Mouse (Mus musculus) thymus, postnatal 36 days (tissue): Measurements from ENCODE around the gene Cxcl10.

Experiments used
- DNase-seq, 2 experiments: peaks; one replicate each; pipeline ENCODE4 v3.0.0; 2022; ENCODE audit warnings: mixed read lengths in 2 of 2

Gene Cxcl10

GRCm38 (mm10) chr5:92348794-92349413, at the start of gene Cxcl10:
Gene Cxcl10 (minus strand): TSS chr5:92348889.
- DNase-seq: peak; percentile 49 to 51

DNA sequence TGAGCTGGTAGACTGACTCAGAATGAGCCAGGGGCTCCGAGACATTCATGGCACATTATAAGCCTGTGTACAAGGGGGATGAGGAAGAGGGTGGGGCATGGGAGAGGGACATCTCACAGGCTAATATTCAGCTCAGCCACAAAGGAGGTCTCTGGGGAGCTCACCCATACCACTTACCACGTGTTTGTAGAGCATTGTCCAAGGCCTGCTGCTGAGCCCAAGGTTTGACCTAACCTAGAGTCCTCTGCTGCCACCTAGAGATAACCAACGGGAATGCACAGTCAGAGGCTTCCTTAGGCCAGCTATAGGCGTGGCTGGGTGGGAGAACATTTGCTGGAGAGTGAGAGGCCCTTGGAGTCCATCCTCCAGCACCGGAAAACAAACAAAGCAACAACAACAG, 49.5 kb upstream of the Cxcl10 start:
- peak; percentile 52 to 69 for DNase-seq

GRCm38 (mm10) chr5:92396476-92396875, 47.8 kb upstream of the Cxcl10 start:
- DNase-seq: no peak

- DNase-seq: no peak
Observed at GRCm38 (mm10) chr5:92395764-92396163, 47.1 kb upstream of the Cxcl10 start.

- no peak for DNase-seq
Observed at GRCm38 (mm10) chr5:92393863-92394262, 45.2 kb upstream of the Cxcl10 start.

DNA sequence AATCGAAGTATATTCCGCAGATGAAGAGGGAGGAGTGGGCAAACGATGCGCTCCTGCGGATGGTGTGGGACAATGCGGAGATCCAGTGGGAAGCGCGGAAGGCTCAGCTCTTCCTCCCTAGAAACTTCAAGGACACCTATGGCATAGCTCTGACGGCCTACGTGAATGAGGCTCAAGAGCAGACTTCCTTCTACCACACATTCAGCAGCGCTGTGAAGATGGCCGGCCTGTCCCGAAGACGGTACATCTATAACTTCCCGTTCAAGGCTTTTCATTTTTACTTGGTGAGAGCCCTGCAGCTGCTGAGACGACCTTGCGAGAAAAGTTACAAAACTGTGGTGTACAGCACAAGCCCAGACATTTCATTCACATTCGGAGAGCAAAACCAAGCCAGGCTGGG, 43.9 kb upstream of the Cxcl10 start:
- no peak for DNase-seq

DNA sequence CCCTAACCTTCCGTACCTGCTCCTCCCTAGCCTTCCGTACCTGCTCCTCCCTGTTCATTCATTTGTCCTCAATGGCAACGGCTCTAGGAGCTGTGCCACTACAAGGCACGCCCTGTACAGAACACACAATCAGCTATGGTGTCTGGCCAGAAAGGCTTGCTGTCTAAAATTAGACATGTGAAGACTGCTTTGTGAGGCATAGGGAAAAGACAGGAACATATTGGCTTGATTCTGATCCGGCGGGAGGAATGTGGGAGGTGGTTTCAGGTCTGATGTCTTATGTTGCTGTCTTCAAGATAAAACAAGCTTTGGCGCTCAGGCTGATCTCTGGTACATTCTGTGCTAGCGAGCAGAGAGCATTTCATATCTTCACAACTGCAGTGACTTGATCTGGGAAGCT, 41.9 kb upstream of the Cxcl10 start:
- DNase-seq: no peak

GRCm38 (mm10) chr5:92389977-92390376, 41.3 kb upstream of the Cxcl10 start:
- no peak for DNase-seq

DNA sequence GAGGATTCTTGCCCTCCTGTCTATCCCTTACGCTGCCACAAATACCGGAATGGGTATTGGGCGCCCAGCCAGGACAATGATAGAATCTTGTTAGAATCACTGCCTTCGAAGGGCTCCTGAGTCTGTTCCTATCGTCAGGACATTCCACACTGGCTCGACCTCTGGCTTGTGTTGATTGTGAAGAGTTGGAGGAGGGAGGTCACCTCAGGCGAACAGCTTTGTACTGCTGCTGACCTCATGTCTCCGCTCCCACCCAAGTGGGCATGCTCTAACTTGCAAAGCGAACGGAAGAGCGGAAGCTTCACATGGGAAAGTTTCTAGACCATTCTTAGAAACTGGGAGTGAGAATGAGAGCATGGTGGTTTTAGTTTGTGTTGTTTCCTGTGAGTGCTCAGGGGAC, 38.7 kb upstream of the Cxcl10 start:
- no peak for DNase-seq

DNA sequence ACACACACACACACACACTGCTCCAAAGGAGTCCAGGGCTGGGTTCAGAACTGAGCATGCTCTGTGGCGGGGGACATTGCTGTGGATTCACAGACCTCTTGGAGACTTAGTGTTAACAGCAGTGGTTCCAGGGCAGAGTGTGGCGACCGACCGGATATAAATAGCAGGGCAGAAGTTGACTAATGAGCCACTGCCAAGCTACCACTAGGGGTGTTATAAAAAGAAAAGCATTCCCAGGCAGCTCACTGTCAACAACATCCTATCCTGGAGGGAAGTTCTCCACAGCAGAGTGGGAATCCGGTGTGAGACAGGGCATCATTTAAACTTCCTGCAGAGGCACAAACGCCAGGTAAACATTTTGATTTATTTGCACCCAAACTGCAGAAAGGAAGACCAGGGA, 38.0 kb upstream of the Cxcl10 start:
- no peak for DNase-seq

DNA sequence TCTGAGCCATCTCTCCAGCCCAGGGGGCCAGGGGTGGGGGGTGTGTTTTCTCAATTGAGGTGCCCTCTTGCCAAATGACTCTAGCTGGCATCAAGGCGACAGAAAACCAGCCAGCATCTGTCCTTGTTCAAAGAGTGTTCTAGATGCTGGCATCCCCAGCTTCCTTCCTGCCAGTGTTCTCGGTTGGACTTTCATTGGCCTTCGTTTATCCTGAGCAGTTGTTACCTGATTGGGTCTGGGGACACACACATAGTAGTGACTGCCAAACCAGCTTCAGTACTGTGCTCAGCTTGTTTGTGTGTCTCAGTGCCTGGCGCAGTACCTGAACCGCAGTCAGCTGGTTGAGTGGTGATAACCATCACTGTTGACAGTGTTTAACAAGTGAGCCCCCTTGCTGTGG, 37.4 kb upstream of the Cxcl10 start:
- DNase-seq: no peak

- DNase-seq: peak; percentile 33 to 40
Observed at GRCm38 (mm10) chr5:92384855-92385254, 36.2 kb upstream of the Cxcl10 start.

DNA sequence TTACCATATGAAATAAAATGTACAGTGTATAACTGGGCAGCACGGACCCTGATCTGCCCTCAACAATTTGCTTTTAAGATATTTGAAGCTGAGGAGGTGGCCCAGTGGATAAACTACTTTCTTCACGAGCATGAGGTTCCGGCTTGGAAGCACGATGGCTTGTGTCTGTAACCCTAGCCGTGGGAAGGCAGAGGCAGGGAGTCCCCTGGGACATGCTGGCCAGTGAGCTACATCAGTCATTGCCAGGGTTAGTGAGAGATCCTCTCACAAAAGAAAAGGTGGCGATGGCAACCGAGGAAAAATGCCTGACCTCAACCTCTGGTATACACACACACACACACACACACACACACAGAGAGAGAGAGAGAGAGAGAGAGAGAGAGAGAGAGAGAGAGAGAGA, 35.1 kb upstream of the Cxcl10 start:
- no peak for DNase-seq

- no peak for DNase-seq
Observed at GRCm38 (mm10) chr5:92382349-92382679, 33.6 kb upstream of the Cxcl10 start.

- DNase-seq: peak; percentile 55 to 62
Observed at GRCm38 (mm10) chr5:92381550-92382348, 33.1 kb upstream of the Cxcl10 start.

DNA sequence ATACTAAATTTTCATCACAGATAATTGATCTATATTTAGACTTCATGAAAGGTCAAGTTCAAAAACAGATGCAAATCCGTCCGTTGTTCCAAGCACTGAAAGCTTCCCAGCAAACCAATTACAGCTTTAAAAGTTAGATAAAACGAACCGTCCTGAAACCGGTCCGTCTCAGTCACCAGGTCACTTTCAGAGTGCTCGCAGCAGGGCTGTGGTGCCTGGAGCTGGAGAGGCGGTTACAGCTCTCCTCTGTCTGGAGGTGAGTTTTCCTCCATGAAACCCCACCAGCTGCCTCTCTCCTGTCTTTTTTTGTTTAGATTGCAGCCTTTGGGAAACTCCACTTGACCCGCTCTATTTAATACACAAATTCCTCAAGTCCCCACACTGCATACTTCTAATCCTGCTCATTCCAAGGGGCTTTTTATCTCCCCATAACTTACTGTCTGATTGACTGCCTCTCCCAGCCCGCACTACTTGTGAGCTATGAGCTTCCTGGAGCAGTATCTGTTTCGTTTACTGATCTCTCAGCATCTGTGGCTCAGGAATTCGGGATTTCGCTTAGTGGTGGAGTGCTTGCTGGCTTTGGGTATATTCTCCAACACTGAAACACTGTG, 28.2 kb upstream of the Cxcl10 start:
- no peak for DNase-seq

DNA sequence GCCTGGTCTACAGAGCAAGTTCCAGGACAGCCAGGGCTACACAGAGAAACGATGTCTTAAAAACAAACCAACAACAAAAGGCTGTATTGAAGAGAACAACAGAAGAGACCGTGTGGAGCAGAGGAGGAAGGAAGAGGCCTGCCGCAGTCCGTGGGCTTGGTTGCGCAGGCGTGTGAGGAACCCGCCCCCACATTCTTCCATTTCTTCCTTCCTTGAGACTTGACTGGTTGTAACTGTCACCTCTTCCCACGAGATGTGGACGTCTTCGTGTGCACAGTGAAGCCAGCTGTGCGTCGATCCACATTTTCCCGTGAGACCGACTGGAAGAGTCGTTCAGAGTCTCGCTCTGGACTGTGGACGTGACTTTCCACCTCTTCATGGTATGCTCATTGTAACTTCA, 26.7 kb upstream of the Cxcl10 start:
- DNase-seq: peak; percentile 49 to 66

- peak; percentile 37 to 39 for DNase-seq
Observed at GRCm38 (mm10) chr5:92374721-92375142, 26.0 kb upstream of the Cxcl10 start.

GRCm38 (mm10) chr5:92372605-92373004, 23.9 kb upstream of the Cxcl10 start:
- no peak for DNase-seq

GRCm38 (mm10) chr5:92371361-92371976, 22.8 kb upstream of the Cxcl10 start:
- no peak for DNase-seq

- DNase-seq: no peak
Observed at GRCm38 (mm10) chr5:92370891-92371290, 22.2 kb upstream of the Cxcl10 start.

DNA sequence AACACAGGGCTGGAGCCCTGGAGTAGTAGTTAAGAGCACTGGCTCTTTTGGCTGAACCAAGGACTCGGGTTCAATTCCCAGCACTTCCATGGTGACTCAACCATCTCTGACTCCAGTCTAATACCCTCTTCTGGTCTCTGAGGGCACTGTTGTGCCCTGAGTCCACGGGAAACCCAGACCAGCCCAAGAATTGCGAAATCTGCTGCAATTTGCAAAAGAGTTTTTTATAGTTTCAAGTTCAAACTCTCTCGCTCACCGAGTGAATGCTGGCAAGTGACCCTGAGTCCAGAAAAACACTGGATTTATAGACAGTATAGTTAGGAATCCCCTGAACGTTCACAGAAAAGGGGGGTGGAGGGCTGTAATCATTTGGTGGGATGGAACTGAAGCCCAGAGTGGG, 21.7 kb upstream of the Cxcl10 start:
- no peak for DNase-seq

DNA sequence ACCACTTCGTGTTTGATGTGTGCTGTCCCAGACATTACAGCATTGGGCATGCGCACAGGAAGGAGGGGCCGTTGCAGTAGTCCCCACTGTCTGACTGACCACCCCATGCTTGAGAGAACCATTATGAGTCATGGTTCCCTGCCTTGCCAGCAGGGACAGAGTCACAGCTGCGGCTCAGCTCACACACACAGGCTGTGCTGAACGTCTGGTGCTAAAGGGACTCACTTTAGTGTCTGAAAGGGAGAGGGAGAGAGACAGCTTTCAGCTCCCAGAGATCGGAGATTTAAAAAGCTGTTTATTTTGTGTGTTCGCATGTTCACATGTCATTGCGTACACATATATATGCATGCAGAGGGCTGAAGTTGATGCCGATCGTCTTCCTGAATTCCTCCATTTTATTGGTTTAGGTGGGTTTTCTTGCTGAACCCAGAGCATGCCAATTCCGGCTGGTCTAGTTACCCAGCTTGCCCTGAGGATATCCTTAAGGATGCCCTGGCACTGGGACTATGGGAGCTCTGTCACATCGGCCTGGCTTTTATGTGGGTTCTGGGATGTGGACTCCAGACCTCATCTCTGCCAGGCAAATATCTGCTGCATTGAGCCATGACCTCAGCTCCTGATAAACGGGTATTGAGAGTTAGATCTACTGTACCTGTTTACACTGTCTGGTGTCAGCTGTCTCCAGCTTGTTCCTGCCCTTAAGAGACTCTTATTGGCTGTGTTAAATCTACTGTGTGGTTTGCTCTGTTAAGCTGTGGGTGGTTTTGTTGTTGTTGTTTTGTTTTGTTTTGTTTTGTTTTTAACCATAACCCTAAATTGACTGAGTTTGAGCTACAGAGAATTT, 20.7 kb upstream of the Cxcl10 start:
- DNase-seq: no peak
